Mouse (Mus musculus): ENCODE measurements at regions not wholly inside any gene's neighbourhood (a gene's known extent, or its start where the extent isn't known, plus 50 kb on each side); places are given as distances from the start of the nearest gene placed in this dataset.

GRCm38 (mm10) chrX:133787112-133787511, 63.7 kb upstream of the Tnmd start:
- TF ChIP-seq POLR2A (IDR thresholded peaks at IDR 0.05; ENCODE audit: insufficient read depth, low read depth, low read length) (no peak), CTCF (IDR thresholded peaks at IDR 0.05) (peak; percentile 70)
